Comparison of ENCODE assay signal across 13 mouse cellular contexts in the genomic region with DNA sequence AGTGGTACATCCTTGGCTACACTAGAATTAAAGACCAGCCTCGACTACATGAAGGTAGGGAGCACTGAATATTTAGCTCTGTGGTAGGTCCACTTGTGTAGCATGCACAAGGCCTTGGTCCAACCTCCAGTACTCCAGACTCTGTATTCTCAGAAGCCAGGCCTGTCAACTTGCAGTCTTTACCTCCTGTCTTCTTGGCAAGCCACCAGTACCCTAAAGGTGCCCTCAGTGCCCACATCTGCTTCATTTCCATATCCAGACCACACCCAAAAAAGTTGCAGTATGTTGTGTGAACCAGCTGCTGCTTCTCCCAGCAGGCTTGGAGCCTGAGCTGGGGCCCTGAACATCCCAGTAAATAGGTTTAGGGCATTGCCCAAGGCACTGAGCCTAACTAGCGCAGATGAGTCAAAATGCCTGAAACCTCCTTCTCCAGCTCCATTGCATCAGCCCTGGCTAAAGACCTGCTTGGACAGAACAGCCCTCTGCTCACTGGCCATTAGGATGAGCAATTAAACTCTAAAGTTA. TPM values are rescaled to one million over a fixed set of nuclear protein-coding genes. Genes with fewer than 3 reads are reported as not detected.
DNase-seq lines count a peak whose midpoint lies in the region; ATAC-seq and TF ChIP-seq lines count a peak whose summit lies in the region.
"Had no signal": no experiment of that assay in that cellular context is flagged by ENCODE, and none has a peak within 500 bp of the region (broad histone marks: within the 10 kb centered on the region; RNA-seq: fewer than 3 reads in every experiment).

No protein-coding gene starts in this region.

- TF ChIP-seq CTCF in midbrain, postnatal 0 days (IDR thresholded peaks at IDR 0.05), result no peak
- no peak for TF ChIP-seq CTCF in stomach, postnatal 0 days (IDR thresholded peaks at IDR 0.05; ENCODE audit: low read depth)

- intact Hi-C loops in heart, postnatal 36 days (cut with DNase I), result loop anchor here (5.0 kb wide), 1 partner anchor 40 kb away; a partner anchor contains a TSS

- peaks cover 21% of the 10 kb centered on the region; the same call in 1 of the 2 replicates for H3K36me3 ChIP-seq in midbrain, embryonic 11.5 days (ENCODE audit: control insufficient read depth, insufficient read depth, low read length)
- H3K36me3 ChIP-seq in midbrain, postnatal 0 days (ENCODE audit: insufficient read depth, low read length), result peaks cover 20% of the 10 kb centered on the region
- no peaks in the 10 kb centered on the region; the same call in 1 of the 2 replicates for H3K36me3 ChIP-seq in stomach, postnatal 0 days (ENCODE audit: control insufficient read depth, insufficient read depth, low read length)
- H3K36me3 ChIP-seq in kidney, embryonic 16.5 days (ENCODE audit: insufficient read depth, low read length), result peaks cover 50% of the 10 kb centered on the region

- peaks cover 13% of the 10 kb centered on the region for H3K4me1 ChIP-seq in midbrain, embryonic 11.5 days (ENCODE audit: control insufficient read depth, insufficient read depth, low read length)
- H3K4me1 ChIP-seq in midbrain, postnatal 0 days (ENCODE audit: insufficient read depth, low read length), result no peaks in the 10 kb centered on the region; the same call in 1 of the 2 replicates
- H3K4me1 ChIP-seq in stomach, postnatal 0 days (replicated peaks; ENCODE audit: control insufficient read depth, insufficient read depth), result 0 out of 2 replicates have a peak, but pooled peaks cover 6% of the 10 kb centered on the region
- H3K4me1 ChIP-seq in kidney, embryonic 16.5 days (ENCODE audit: insufficient read depth, low read length), result peaks cover 33% of the 10 kb centered on the region

- H3K4me3 ChIP-seq in midbrain, embryonic 11.5 days (ENCODE audit: low read depth, low read length), result no peak overlapping the region
- no peak overlapping the region for H3K4me3 ChIP-seq in midbrain, postnatal 0 days (ENCODE audit: low read depth, low read length)
- no peak overlapping the region for H3K4me3 ChIP-seq in stomach, postnatal 0 days (ENCODE audit: low read depth, low read length)
- no peak overlapping the region for H3K4me3 ChIP-seq in kidney, embryonic 16.5 days (ENCODE audit: low read length)

- TF ChIP-seq EP300 in stomach, postnatal 0 days (optimal IDR thresholded peaks at IDR 0.05), result no peak

- no peaks in the 10 kb centered on the region for H3K27me3 ChIP-seq in midbrain, embryonic 11.5 days (ENCODE audit: control insufficient read depth, insufficient read depth, low read length)
- H3K27me3 ChIP-seq in midbrain, postnatal 0 days (ENCODE audit: insufficient read depth, low read length), result no peaks in the 10 kb centered on the region
- H3K27me3 ChIP-seq in stomach, postnatal 0 days (ENCODE audit: control insufficient read depth, insufficient read depth, low read length), result no peaks in the 10 kb centered on the region
- no peaks in the 10 kb centered on the region for H3K27me3 ChIP-seq in kidney, embryonic 16.5 days (ENCODE audit: insufficient read depth, low read length)
- H3K27me3 ChIP-seq: heart, embryonic 13.5 days; hindbrain, embryonic 13.5 days had no signal

- H3K4me2 ChIP-seq in midbrain, embryonic 11.5 days, result no peak overlapping the region
- H3K4me2 ChIP-seq in midbrain, postnatal 0 days (ENCODE audit: low read depth, low read length, poor library complexity, severe bottlenecking), result no peak overlapping the region
- no peak overlapping the region for H3K4me2 ChIP-seq in stomach, postnatal 0 days (replicated peaks; ENCODE audit: low read depth)
- H3K4me2 ChIP-seq in kidney, embryonic 16.5 days (replicated peaks; ENCODE audit: low read depth, low read length), result no peak overlapping the region

- no peaks in the 10 kb centered on the region for H3K9me3 ChIP-seq in midbrain, embryonic 11.5 days (ENCODE audit: control insufficient read depth, low read length)
- H3K9me3 ChIP-seq in midbrain, postnatal 0 days (ENCODE audit: low read length), result no peaks in the 10 kb centered on the region
- H3K9me3 ChIP-seq in stomach, postnatal 0 days (ENCODE audit: control insufficient read depth, low read length), result no peaks in the 10 kb centered on the region
- no peaks in the 10 kb centered on the region for H3K9me3 ChIP-seq in kidney, embryonic 16.5 days (ENCODE audit: low read length)
- H3K9me3 ChIP-seq: heart, embryonic 13.5 days; hindbrain, embryonic 13.5 days had no signal

- 83% methylated on average over 2 of the region's 2 CpGs for WGBS in midbrain, embryonic 11.5 days
- 93% methylated on average over 2 of the region's 2 CpGs for WGBS in midbrain, postnatal 0 days
- WGBS in stomach, postnatal 0 days, result 71% methylated on average over 2 of the region's 2 CpGs
- WGBS in kidney, embryonic 16.5 days, result 93% methylated on average over 2 of the region's 2 CpGs

- peak; percentile 87 for DNase-seq in heart, adult 11 months
- no peak for DNase-seq in heart, postnatal 36 days
- DNase-seq in midbrain, embryonic 11.5 days (ENCODE audit: low spot score, missing footprints), result peak; percentile 76
- DNase-seq in midbrain, postnatal 0 days (ENCODE audit: low spot score), result no peak
- DNase-seq in adipocyte (ENCODE audit: low spot score), result peak; percentile 37
- DNase-seq in stomach, postnatal 0 days (ENCODE audit: low spot score), result no peak
- no peak for DNase-seq in ovary, postnatal 10 days (ENCODE audit: low spot score)
- DNase-seq: gastrocnemius, postnatal 25 days; kidney, adult 2 months; lung, adult 2 months had no signal

- no peak overlapping the region for H3K27ac ChIP-seq in midbrain, embryonic 11.5 days (ENCODE audit: low read depth, low read length)
- no peak overlapping the region for H3K27ac ChIP-seq in midbrain, postnatal 0 days (ENCODE audit: low read depth, low read length)
- 0 out of 2 replicates have a peak overlapping the region, but pooled peaks have one; percentile 24 for H3K27ac ChIP-seq in stomach, postnatal 0 days (replicated peaks)
- no peak overlapping the region for H3K27ac ChIP-seq in kidney, embryonic 16.5 days (ENCODE audit: low read length)

- ATAC-seq in midbrain, embryonic 11.5 days (ENCODE audit: low FRiP score), result no peak
- ATAC-seq in midbrain, postnatal 0 days (ENCODE audit: low FRiP score), result no peak
- ATAC-seq in stomach, postnatal 0 days (ENCODE audit: low FRiP score, low TSS enrichment), result no peak
- no peak for ATAC-seq in kidney, embryonic 16.5 days (ENCODE audit: low FRiP score, low TSS enrichment)

- no peak overlapping the region for H3K9ac ChIP-seq in midbrain, embryonic 11.5 days (ENCODE audit: low read length)
- no peak overlapping the region for H3K9ac ChIP-seq in midbrain, postnatal 0 days (replicated peaks; ENCODE audit: low read length, poor library complexity, severe bottlenecking)
- no peak overlapping the region for H3K9ac ChIP-seq in stomach, postnatal 0 days (ENCODE audit: low read length)
- H3K9ac ChIP-seq in kidney, embryonic 16.5 days (replicated peaks; ENCODE audit: low read length), result no peak overlapping the region

RNA-seq across cellular contexts. Expression of a gene that starts 1.0 kb away (rescaled TPM):
- 1,000 to 10,000 TPM; 1,044 to 1,128 TPM for total RNA-seq in heart, postnatal 36 days (2021)
- 142 and 144 TPM in 2 replicates for polyA plus RNA-seq in midbrain, embryonic 11.5 days (2014; fragmentation: Nextera tagmentation; extraction: Ambion mirVana)
- total RNA-seq in midbrain, postnatal 0 days (2014; rRNA removed), result 237 and 286 TPM in 2 replicates
- 139 and 145 TPM in 2 replicates for polyA plus RNA-seq in midbrain, postnatal 0 days (2015; fragmentation: Nextera tagmentation; extraction: Ambion mirVana)
- 376 and 433 TPM in 2 replicates for polyA plus RNA-seq in stomach, postnatal 0 days (2015; fragmentation: Nextera tagmentation; extraction: Ambion mirVana)
- 234 and 281 TPM in 2 replicates for polyA plus RNA-seq in kidney, embryonic 16.5 days (2015; fragmentation: Nextera tagmentation; extraction: Ambion mirVana)

RNA-seq across cellular contexts. Expression of a gene that starts 11.0 kb away (rescaled TPM):
- 10 to 100 TPM; 16.3 to 18.0 TPM for total RNA-seq in heart, postnatal 36 days (2021)
- 345 and 375 TPM in 2 replicates for polyA plus RNA-seq in midbrain, embryonic 11.5 days (2014; fragmentation: Nextera tagmentation; extraction: Ambion mirVana)
- 61.1 and 113 TPM in 2 replicates for total RNA-seq in midbrain, postnatal 0 days (2014; rRNA removed)
- 370 and 379 TPM in 2 replicates for polyA plus RNA-seq in midbrain, postnatal 0 days (2015; fragmentation: Nextera tagmentation; extraction: Ambion mirVana)
- polyA plus RNA-seq in stomach, postnatal 0 days (2015; fragmentation: Nextera tagmentation; extraction: Ambion mirVana), result 239 and 273 TPM in 2 replicates
- 404 and 448 TPM in 2 replicates for polyA plus RNA-seq in kidney, embryonic 16.5 days (2015; fragmentation: Nextera tagmentation; extraction: Ambion mirVana)

RNA-seq across cellular contexts. Expression of a gene that starts 11.2 kb away (rescaled TPM):
- 10 to 100 TPM; 10.0 to 12.0 TPM for total RNA-seq in heart, postnatal 36 days (2021)
- 200 and 215 TPM in 2 replicates for polyA plus RNA-seq in midbrain, embryonic 11.5 days (2014; fragmentation: Nextera tagmentation; extraction: Ambion mirVana)
- total RNA-seq in midbrain, postnatal 0 days (2014; rRNA removed), result 46.2 and 66.9 TPM in 2 replicates
- 383 and 424 TPM in 2 replicates for polyA plus RNA-seq in midbrain, postnatal 0 days (2015; fragmentation: Nextera tagmentation; extraction: Ambion mirVana)
- 93.8 and 106 TPM in 2 replicates for polyA plus RNA-seq in stomach, postnatal 0 days (2015; fragmentation: Nextera tagmentation; extraction: Ambion mirVana)
- polyA plus RNA-seq in kidney, embryonic 16.5 days (2015; fragmentation: Nextera tagmentation; extraction: Ambion mirVana), result 162 and 174 TPM in 2 replicates

RNA-seq across cellular contexts. Expression of a gene that starts 38.8 kb away (rescaled TPM):
- 100 to 1,000 TPM; 147 to 159 TPM for total RNA-seq in heart, postnatal 36 days (2021)
- 107 and 118 TPM in 2 replicates for polyA plus RNA-seq in midbrain, embryonic 11.5 days (2014; fragmentation: Nextera tagmentation; extraction: Ambion mirVana)
- total RNA-seq in midbrain, postnatal 0 days (2014; rRNA removed), result 131 and 161 TPM in 2 replicates
- polyA plus RNA-seq in midbrain, postnatal 0 days (2015; fragmentation: Nextera tagmentation; extraction: Ambion mirVana), result 66.8 and 80.7 TPM in 2 replicates
- polyA plus RNA-seq in stomach, postnatal 0 days (2015; fragmentation: Nextera tagmentation; extraction: Ambion mirVana), result 30.2 and 32.5 TPM in 2 replicates
- 29.7 and 38.4 TPM in 2 replicates for polyA plus RNA-seq in kidney, embryonic 16.5 days (2015; fragmentation: Nextera tagmentation; extraction: Ambion mirVana)

Comparison
In these comparisons a context has a peak if more than half of its experiments do, and no peak if none do; other contexts are left out.
1. DNase-seq: peak in heart, adult 11 months (single experiment), midbrain, embryonic 11.5 days (single experiment) and adipocyte (single experiment); none in heart, postnatal 36 days (0 of 2), midbrain, postnatal 0 days (single experiment), stomach, postnatal 0 days (single experiment) and ovary, postnatal 10 days (single experiment).